Mouse (Mus musculus): ENCODE data around the gene Lrrc25. TPM values are rescaled to one million over a fixed set of nuclear protein-coding genes. Genes with fewer than 3 reads are reported as not detected.

Gene Lrrc25
- 1.4 and 2.3 TPM in 2 replicates for total RNA-seq (2014; rRNA removed)
- 2.5 and 7.0 TPM in 2 replicates for polyA plus RNA-seq (2012; rRNA removed)

DNA sequence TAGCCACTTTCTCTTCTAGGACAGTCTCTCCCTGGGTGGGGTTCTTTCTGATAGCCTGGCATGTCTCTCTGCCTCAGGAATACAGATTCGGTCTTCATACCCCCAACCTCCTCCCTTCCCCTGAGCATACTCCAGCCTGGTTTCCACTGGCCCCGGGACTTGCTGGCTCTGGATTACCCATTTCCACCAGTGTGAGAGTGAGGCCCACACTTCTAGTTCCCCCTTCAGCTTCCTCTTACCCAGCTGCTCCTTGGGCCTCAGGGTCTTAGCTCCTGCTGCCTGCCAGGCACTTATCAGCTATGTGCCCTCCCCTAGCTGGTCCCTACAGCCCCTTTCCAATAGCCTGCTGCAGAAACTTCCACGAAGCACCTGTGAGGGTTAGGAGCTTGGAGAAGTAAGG lies at the start of gene Lrrc25:
Gene Lrrc25, plus strand, starts transcription at position 262 of the 400 bp plus-strand sequence.
- no peaks in the 10 kb centered on the region for H3K4me1 ChIP-seq (ENCODE audit: control insufficient read depth, insufficient read depth, low read length)
- H3K27me3 ChIP-seq (ENCODE audit: control insufficient read depth, insufficient read depth, low read length): no peaks in the 10 kb centered on the region
- WGBS: 77% methylated on average over 3 of the region's 3 CpGs
- H3K36me3 ChIP-seq (ENCODE audit: control insufficient read depth, insufficient read depth, low read length): no peaks in the 10 kb centered on the region
- peak within 1 kb of the TSS; percentile 21 for H3K27ac ChIP-seq (replicated peaks; ENCODE audit: insufficient read depth, low read depth, low read length)
- H3K4me3 ChIP-seq (ENCODE audit: insufficient read depth, low read depth, low read length): peak within 1 kb of the TSS; percentile 13; the same call in 1 of the 2 replicates
- peak within 1 kb of the TSS; percentile 7; the same call in 1 of the 2 replicates for H3K9ac ChIP-seq (ENCODE audit: low read depth, low read length)
- H3K79me2 ChIP-seq (ENCODE audit: control insufficient read depth, insufficient read depth, low read length): no peaks in the 10 kb centered on the region
- no peak for DNase-seq (ENCODE audit: extremely low read depth, low read depth, low spot score)
- TF ChIP-seq CTCF (IDR thresholded peaks at IDR 0.05; ENCODE audit: low read depth, low read length) (no peak), POLR2A (IDR thresholded peaks at IDR 0.05; ENCODE audit: extremely low read depth, insufficient read depth, low read length) (no peak)

DNA sequence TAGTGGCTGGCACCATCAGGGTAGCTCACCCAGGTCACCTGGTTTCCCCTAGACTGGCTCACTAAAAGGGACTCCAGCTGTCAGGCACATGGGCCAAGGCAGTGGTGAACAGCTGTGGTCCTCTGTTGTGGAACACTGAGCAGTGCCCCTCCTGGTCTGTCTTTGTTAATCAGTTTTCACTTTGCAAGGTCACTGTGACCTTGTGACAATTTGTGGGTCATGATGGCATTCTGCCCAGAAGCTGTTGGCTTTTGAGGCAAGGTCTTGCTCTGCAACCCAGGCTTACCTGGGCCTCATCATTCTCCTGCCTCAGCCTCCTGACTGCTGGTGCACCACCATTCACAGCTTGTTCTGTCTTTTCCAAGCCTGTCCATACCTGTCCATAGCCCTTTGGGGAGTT lies 45.6 kb upstream of the Lrrc25 start:
- H3K4me1 ChIP-seq (ENCODE audit: control insufficient read depth, insufficient read depth, low read length): peaks cover 22% of the 10 kb centered on the region
- H3K27me3 ChIP-seq (ENCODE audit: control insufficient read depth, insufficient read depth, low read length): no peaks in the 10 kb centered on the region
- H3K4me3 ChIP-seq (ENCODE audit: insufficient read depth, low read depth, low read length): no peak overlapping the region
- peaks cover 52% of the 10 kb centered on the region for H3K79me2 ChIP-seq (ENCODE audit: control insufficient read depth, insufficient read depth, low read length)
- H3K36me3 ChIP-seq (ENCODE audit: control insufficient read depth, insufficient read depth, low read length): peaks cover 3% of the 10 kb centered on the region; the same call in 1 of the 2 replicates
- no peak overlapping the region for H3K9ac ChIP-seq (ENCODE audit: low read depth, low read length)
- no peak for DNase-seq (ENCODE audit: extremely low read depth, low read depth, low spot score)
- H3K27ac ChIP-seq (replicated peaks; ENCODE audit: insufficient read depth, low read depth, low read length): no peak overlapping the region
- no peak for TF ChIP-seq CTCF (IDR thresholded peaks at IDR 0.05; ENCODE audit: low read depth, low read length)
- TF ChIP-seq POLR2A (IDR thresholded peaks at IDR 0.05; ENCODE audit: extremely low read depth, insufficient read depth, low read length): no peak

DNA sequence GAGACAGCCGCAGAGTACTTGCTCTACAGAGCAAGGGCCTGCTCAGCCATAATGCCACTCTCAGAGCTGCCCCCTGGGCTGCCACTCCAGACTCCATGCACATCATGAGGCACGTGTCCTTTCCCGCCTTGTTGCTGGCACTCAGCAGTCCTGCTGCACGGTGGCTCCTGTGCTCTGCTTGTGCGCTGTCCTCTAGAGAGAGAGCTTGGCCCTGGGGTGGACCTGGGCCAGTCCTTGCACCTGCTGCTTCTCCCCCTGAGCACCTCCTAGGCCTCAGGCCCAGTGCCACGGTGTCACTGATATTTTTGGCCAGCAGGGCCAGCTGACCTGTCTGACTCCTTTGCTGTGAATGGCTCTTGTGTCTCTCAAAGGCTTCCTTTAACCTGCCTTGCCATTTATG lies 45.0 kb upstream of the Lrrc25 start:
- Histone ChIP-seq H3K27me3 (ENCODE audit: control insufficient read depth, insufficient read depth, low read length) (no peaks in the 10 kb centered on the region), H3K27ac (replicated peaks; ENCODE audit: insufficient read depth, low read depth, low read length) (no peak overlapping the region), H3K9ac (ENCODE audit: low read depth, low read length) (no peak overlapping the region), H3K36me3 (ENCODE audit: control insufficient read depth, insufficient read depth, low read length) (peaks cover 3% of the 10 kb centered on the region; the same call in 1 of the 2 replicates), H3K4me1 (ENCODE audit: control insufficient read depth, insufficient read depth, low read length) (peaks cover 17% of the 10 kb centered on the region), H3K4me3 (ENCODE audit: insufficient read depth, low read depth, low read length) (no peak overlapping the region), H3K79me2 (ENCODE audit: control insufficient read depth, insufficient read depth, low read length) (peaks cover 48% of the 10 kb centered on the region)
- WGBS: 53% methylated on average over 6 of the region's 6 CpGs
- TF ChIP-seq CTCF (IDR thresholded peaks at IDR 0.05; ENCODE audit: low read depth, low read length) (no peak), POLR2A (IDR thresholded peaks at IDR 0.05; ENCODE audit: extremely low read depth, insufficient read depth, low read length) (no peak)
- DNase-seq (ENCODE audit: extremely low read depth, low read depth, low spot score): no peak

DNA sequence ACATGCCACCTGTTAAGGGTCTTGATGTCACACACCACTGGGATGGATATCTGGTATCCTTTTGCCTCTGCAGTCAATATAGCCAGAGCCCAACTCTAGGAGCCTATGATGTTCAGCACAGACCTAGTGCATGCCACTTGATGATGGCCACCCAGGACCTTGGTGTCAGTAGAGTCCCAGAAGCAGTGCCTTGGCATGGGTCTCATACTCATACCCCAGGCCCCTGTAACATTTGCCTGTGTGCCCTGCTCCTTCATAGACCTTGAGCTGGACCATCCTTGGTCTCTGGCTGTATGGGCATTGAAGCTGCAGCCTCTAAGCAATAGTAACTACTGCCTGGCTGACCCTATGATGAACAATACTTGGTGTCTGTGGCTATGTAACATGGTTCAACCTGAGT lies 41.7 kb upstream of the Lrrc25 start:
- Histone ChIP-seq H3K79me2 (ENCODE audit: control insufficient read depth, insufficient read depth, low read length) (peaks cover 36% of the 10 kb centered on the region), H3K36me3 (ENCODE audit: control insufficient read depth, insufficient read depth, low read length) (peaks cover 9% of the 10 kb centered on the region; the same call in 1 of the 2 replicates), H3K4me1 (ENCODE audit: control insufficient read depth, insufficient read depth, low read length) (peaks cover 12% of the 10 kb centered on the region), H3K27ac (replicated peaks; ENCODE audit: insufficient read depth, low read depth, low read length) (no peak overlapping the region; the same call in 1 of the 2 replicates), H3K27me3 (ENCODE audit: control insufficient read depth, insufficient read depth, low read length) (no peaks in the 10 kb centered on the region), H3K9ac (ENCODE audit: low read depth, low read length) (no peak overlapping the region), H3K4me3 (ENCODE audit: insufficient read depth, low read depth, low read length) (no peak overlapping the region)
- DNase-seq (ENCODE audit: extremely low read depth, low read depth, low spot score): no peak
- TF ChIP-seq CTCF (IDR thresholded peaks at IDR 0.05; ENCODE audit: low read depth, low read length): no peak

DNA sequence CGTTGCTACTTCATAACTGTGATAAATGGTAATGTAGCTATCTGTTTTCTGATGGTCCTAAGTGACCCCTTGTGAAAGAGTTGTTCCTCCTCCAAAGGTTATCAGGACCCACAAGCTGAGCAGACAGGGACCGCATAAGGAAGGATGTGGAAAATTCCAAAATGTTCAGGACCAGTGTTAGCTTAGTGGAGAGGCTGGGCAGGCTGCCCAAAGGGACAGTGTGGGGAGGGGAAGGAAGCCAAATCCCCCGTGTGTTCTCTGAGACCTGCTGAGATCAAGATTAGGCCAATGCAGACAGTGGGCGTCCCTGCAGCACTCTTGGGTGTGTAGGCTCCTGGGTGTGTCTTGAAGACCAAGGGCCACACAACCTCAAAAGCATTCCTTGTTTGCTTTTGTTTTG lies 41.0 kb upstream of the Lrrc25 start:
- 50% methylated on average over 4 of the region's 4 CpGs for WGBS
- H3K27ac ChIP-seq (replicated peaks; ENCODE audit: insufficient read depth, low read depth, low read length): no peak overlapping the region

DNA sequence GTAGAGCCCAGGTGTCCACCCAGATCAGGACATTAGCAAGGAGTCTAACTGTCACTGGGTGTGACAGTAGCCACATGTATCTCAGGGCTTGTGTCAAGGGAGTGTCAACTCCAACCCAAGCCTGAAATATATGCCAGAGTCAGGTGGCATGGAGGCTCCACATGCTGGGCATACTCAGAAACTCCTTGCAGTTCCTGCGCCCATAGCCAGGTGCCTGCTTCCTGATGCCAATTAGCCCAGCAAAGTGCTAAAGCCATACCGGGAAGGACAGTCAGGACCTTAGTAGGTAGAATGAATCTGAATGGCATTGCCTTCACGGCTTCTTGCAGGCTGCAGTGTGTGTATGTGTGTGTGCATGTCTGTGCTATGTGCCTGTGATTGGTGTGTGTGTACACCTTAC lies 38.7 kb upstream of the Lrrc25 start:
- H3K79me2 ChIP-seq (ENCODE audit: control insufficient read depth, insufficient read depth, low read length): peaks cover 7% of the 10 kb centered on the region; the same call in 1 of the 2 replicates
- no peak for DNase-seq (ENCODE audit: extremely low read depth, low read depth, low spot score)
- no peak overlapping the region for H3K27ac ChIP-seq (replicated peaks; ENCODE audit: insufficient read depth, low read depth, low read length)
- H3K4me3 ChIP-seq (ENCODE audit: insufficient read depth, low read depth, low read length): no peak overlapping the region
- H3K4me1 ChIP-seq (ENCODE audit: control insufficient read depth, insufficient read depth, low read length): no peaks in the 10 kb centered on the region
- TF ChIP-seq POLR2A (IDR thresholded peaks at IDR 0.05; ENCODE audit: extremely low read depth, insufficient read depth, low read length) (no peak), CTCF (IDR thresholded peaks at IDR 0.05; ENCODE audit: low read depth, low read length) (no peak)
- no peaks in the 10 kb centered on the region for H3K27me3 ChIP-seq (ENCODE audit: control insufficient read depth, insufficient read depth, low read length)
- H3K9ac ChIP-seq (ENCODE audit: low read depth, low read length): no peak overlapping the region
- H3K36me3 ChIP-seq (ENCODE audit: control insufficient read depth, insufficient read depth, low read length): peaks cover 26% of the 10 kb centered on the region
- WGBS: 93% methylated on average over 3 of the region's 3 CpGs

More for the DNA sequence above, 41.0 kb upstream of the Lrrc25 start:
- H3K4me3 ChIP-seq (ENCODE audit: insufficient read depth, low read depth, low read length): no peak overlapping the region
- H3K27me3 ChIP-seq (ENCODE audit: control insufficient read depth, insufficient read depth, low read length): no peaks in the 10 kb centered on the region
- no peak overlapping the region for H3K9ac ChIP-seq (ENCODE audit: low read depth, low read length)
- peaks cover 12% of the 10 kb centered on the region; the same call in 1 of the 2 replicates for H3K36me3 ChIP-seq (ENCODE audit: control insufficient read depth, insufficient read depth, low read length)
- TF ChIP-seq CTCF (IDR thresholded peaks at IDR 0.05; ENCODE audit: low read depth, low read length) (no peak), POLR2A (IDR thresholded peaks at IDR 0.05; ENCODE audit: extremely low read depth, insufficient read depth, low read length) (no peak)
- peaks cover 30% of the 10 kb centered on the region; the same call in 1 of the 2 replicates for H3K79me2 ChIP-seq (ENCODE audit: control insufficient read depth, insufficient read depth, low read length)
- DNase-seq (ENCODE audit: extremely low read depth, low read depth, low spot score): no peak
- H3K4me1 ChIP-seq (ENCODE audit: control insufficient read depth, insufficient read depth, low read length): peaks cover 8% of the 10 kb centered on the region

All from liver, adult 2 months (tissue).